Mouse (Mus musculus): ENCODE results near the gene Cks1b. TPM values are rescaled to one million over a fixed set of nuclear protein-coding genes. Genes with fewer than 3 reads are reported as not detected.

Gene Cks1b
- total and polyA plus RNA-seq, 3 experiments = 177 to 438 (median 271) TPM

GRCm38 (mm10) chr3:89395806-89396653 lies 22.2 kb downstream of the Cks1b start (continued):
- TF ChIP-seq EP300 (IDR thresholded peaks at IDR 0.05; ENCODE audit: low read depth in 1 of 2, low read length in 2 of 2) = no peak; a peak in 1 of 4 replicates
- TF ChIP-seq MXI1 (IDR thresholded peaks at IDR 0.05; ENCODE audit: low read depth, low read length) = peak; percentile 5; the same call in 1 of the 2 replicates
- no peak for TF ChIP-seq MYB (IDR thresholded peaks at IDR 0.05; ENCODE audit: low read depth, low read length)
- TF ChIP-seq UBTF (IDR thresholded peaks at IDR 0.05; ENCODE audit: borderline replicate concordance, insufficient read depth, low read depth, low read length) = no peak
- TF ChIP-seq JUND (IDR thresholded peaks at IDR 0.05; ENCODE audit: low read depth, low read length) = no peak
- no peak for TF ChIP-seq ZNF384 (IDR thresholded peaks at IDR 0.05; ENCODE audit: low read depth, low read length)
- no peak for TF ChIP-seq RCOR1 (IDR thresholded peaks at IDR 0.05; ENCODE audit: low read depth, low read length)
- no peak for TF ChIP-seq BHLHE40 (IDR thresholded peaks at IDR 0.05; ENCODE audit: borderline replicate concordance, low read depth, low read length)
- TF ChIP-seq ZKSCAN1 (IDR thresholded peaks at IDR 0.05; ENCODE audit: low read depth, low read length) = 0 out of 2 replicates have a peak, but pooled peaks have one; percentile 21
- 0 out of 2 replicates have a peak, but pooled peaks have one; percentile 45 for TF ChIP-seq MAFK (IDR thresholded peaks at IDR 0.05; ENCODE audit: borderline replicate concordance, low read depth, low read length)
- no peak for TF ChIP-seq POLR2AphosphoS5 (IDR thresholded peaks at IDR 0.05; ENCODE audit: borderline replicate concordance, low read depth, low read length)
- TF ChIP-seq MAX (IDR thresholded peaks at IDR 0.05; ENCODE audit: low read length) = no peak; the same call in 1 of the 2 replicates
- peak; percentile 58 for TF ChIP-seq NELFE (IDR thresholded peaks at IDR 0.05; ENCODE audit: low read depth, low read length)
- peak; percentile 90 to 91; a peak in 3 of 4 replicates for TF ChIP-seq POLR2A (IDR thresholded peaks at IDR 0.05; ENCODE audit: control insufficient read depth in 1 of 2, insufficient read depth in 1 of 2, low read depth in 1 of 2, low read length in 2 of 2, poor library complexity in 1 of 2)
- TF ChIP-seq SIN3A (IDR thresholded peaks at IDR 0.05; ENCODE audit: low read length) = peak; percentile 37
- TF ChIP-seq CHD1 (IDR thresholded peaks at IDR 0.05; ENCODE audit: low read depth, low read length) = no peak
- TF ChIP-seq MYC (IDR thresholded peaks at IDR 0.05; ENCODE audit: low read depth, low read length) = 0 out of 2 replicates have a peak, but pooled peaks have one; percentile 24
- peak; percentile 82 for TF ChIP-seq MEF2A (IDR thresholded peaks at IDR 0.05; ENCODE audit: extremely low read depth, insufficient replicate concordance, low read depth, low read length, poor library complexity, severe bottlenecking)
- no peak for TF ChIP-seq ZC3H11A (IDR thresholded peaks at IDR 0.05; ENCODE audit: low read depth, low read length)

GRCm38 (mm10) chr3:89395419-89395805 lies 22.8 kb downstream of the Cks1b start:
- no peaks in the 10 kb centered on the region for H3K27me3 ChIP-seq (ENCODE audit: control insufficient read depth in 1 of 2, insufficient read depth in 2 of 2, low read length in 2 of 2)
- H3K4me3 ChIP-seq (ENCODE audit: control insufficient read depth in 1 of 2, insufficient read depth in 1 of 2, low read depth in 2 of 2, low read length in 2 of 2) = peak overlapping the region; percentile 75 to 78
- no peaks in the 10 kb centered on the region for H3K9me3 ChIP-seq (replicated peaks; ENCODE audit: insufficient read depth, low read length)
- H3K9ac ChIP-seq (ENCODE audit: control insufficient read depth, low read depth, low read length, poor library complexity, severe bottlenecking) = peak overlapping the region; percentile 73
- H3K79me2 ChIP-seq (ENCODE audit: control insufficient read depth, insufficient read depth, low read length, poor library complexity) = peaks cover 16% of the 10 kb centered on the region
- peak; percentile 62 for DNase-seq (ENCODE audit: low read depth, low spot score)
- TF ChIP-seq RAD21 (IDR thresholded peaks at IDR 0.05; ENCODE audit: low read depth, low read length) (no peak), EP300 (IDR thresholded peaks at IDR 0.05; ENCODE audit: low read depth in 1 of 2, low read length in 2 of 2) (peak in 1 of 2 experiments; percentile 53; a peak in 1 of 4 replicates), TAL1 (IDR thresholded peaks at IDR 0.05; ENCODE audit: low read length) (no peak), SMC3 (IDR thresholded peaks at IDR 0.05; ENCODE audit: low read depth, low read length) (no peak), ELF1 (IDR thresholded peaks at IDR 0.05; ENCODE audit: low read depth, low read length) (no peak), MAZ (IDR thresholded peaks at IDR 0.05; ENCODE audit: low read depth, low read length) (no peak), BHLHE40 (IDR thresholded peaks at IDR 0.05; ENCODE audit: borderline replicate concordance, low read depth, low read length) (peak; percentile 8; the same call in 1 of the 2 replicates), TBP (IDR thresholded peaks at IDR 0.05; ENCODE audit: low read depth, low read length) (no peak), POLR2A (IDR thresholded peaks at IDR 0.05; ENCODE audit: control insufficient read depth in 1 of 2, insufficient read depth in 1 of 2, low read depth in 1 of 2, low read length in 2 of 2, poor library complexity in 1 of 2) (no peak), ETS1 (IDR thresholded peaks at IDR 0.05; ENCODE audit: low read depth, low read length) (no peak), SIN3A (IDR thresholded peaks at IDR 0.05; ENCODE audit: low read length) (no peak), MYB (IDR thresholded peaks at IDR 0.05; ENCODE audit: low read depth, low read length) (no peak; the same call in 1 of the 2 replicates), CHD1 (IDR thresholded peaks at IDR 0.05; ENCODE audit: low read depth, low read length) (peak; percentile 73; the same call in 1 of the 2 replicates), TCF12 (IDR thresholded peaks at IDR 0.05; ENCODE audit: low read depth, low read length) (0 out of 2 replicates have a peak, but pooled peaks have one; percentile 7)
- H3K36me3 ChIP-seq (ENCODE audit: control insufficient read depth in 1 of 2, insufficient read depth in 2 of 2, low read length in 2 of 2) = peaks cover 2 to 12% of the 10 kb centered on the region in 2 experiments; a peak in 3 of 4 replicates
- H3K27ac ChIP-seq (ENCODE audit: control insufficient read depth, low read depth, low read length) = peak overlapping the region; percentile 75
- peaks cover 8 to 17% of the 10 kb centered on the region in 2 experiments for H3K4me1 ChIP-seq (ENCODE audit: control insufficient read depth in 1 of 2, insufficient read depth in 2 of 2, low read length in 2 of 2)
